Mouse (Mus musculus) CD4-positive naive resting alpha-beta T cell, adult 76 days (primary cell): ENCODE results near the gene Abi2. TPM values are rescaled to one million over a fixed set of nuclear protein-coding genes. Genes with fewer than 3 reads are reported as not detected.

Source experiments
- total RNA-seq: library from RNA; stranded (reverse); gene quantifications from one replicate; pipeline ENCODE4 v1.2.4, GENCODE M21; 2023

Abi2 gene
- 7.5 TPM for total RNA-seq

DNA sequence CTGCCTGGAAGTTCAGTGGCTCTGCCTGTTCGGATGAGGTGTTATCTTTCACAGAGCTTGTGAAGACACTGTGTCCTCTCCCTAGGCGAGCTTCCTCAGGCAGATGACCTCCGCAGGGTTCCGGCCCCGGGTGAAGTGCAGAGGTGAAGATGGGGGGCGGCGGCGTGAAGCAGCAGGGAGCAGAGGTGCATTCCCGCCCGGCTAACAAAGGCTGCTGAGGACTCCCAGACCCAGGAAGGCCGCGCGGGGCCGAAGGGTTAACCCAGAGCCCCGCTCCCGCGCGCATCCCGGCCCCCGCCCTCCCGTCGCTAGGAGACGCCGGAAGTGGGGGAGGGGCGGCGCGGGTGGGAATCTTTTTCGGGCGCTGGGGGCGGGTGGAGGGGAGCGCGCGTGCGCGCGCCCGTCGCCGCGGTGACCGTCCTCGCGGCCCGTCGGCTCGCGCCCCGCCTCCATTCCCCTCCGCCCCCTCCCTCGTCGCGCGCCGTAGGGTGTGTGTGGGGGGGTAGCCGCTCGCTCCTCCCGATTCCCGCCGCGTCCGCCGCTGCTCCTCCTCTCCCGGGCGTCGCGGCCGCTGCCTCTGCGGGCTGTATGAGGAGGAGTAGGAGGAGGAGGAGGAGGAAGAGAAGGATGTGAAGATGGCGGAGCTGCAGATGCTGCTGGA is at the start of gene Abi2:
Gene Abi2 (plus strand): TSS at position 452 of the 661 bp plus-strand sequence.

Other genes with a start within 250 kb of the Abi2 start
- gene Nbeal1, start 229.0 kb upstream of the Abi2 start, total RNA-seq: 28.5 TPM
- 6.1 TPM for gene Cyp20a1, start 66.3 kb upstream of the Abi2 start, total RNA-seq
- 6.2 TPM for gene Raph1, start 157.5 kb downstream of the Abi2 start, total RNA-seq